Mouse (Mus musculus) mesoderm, embryonic 11.5 days (tissue): Measurements from ENCODE around the gene Cyp1b1.

Experiments used
- DNase-seq: peaks from one replicate; pipeline ENCODE4 v3.0.0-alpha.2; 2012; ENCODE audit warnings: low read depth, low spot score

The Cyp1b1 gene

GRCm38 (mm10) chr17:79653171-79653570, 61.7 kb downstream of the Cyp1b1 start:
- DNase-seq: no peak
